Mouse (Mus musculus) effector memory CD4-positive, alpha-beta T cell, adult 5 months (primary cell): ENCODE data around the gene Ccdc88c. TPM values are rescaled to one million over a fixed set of nuclear protein-coding genes. Genes with fewer than 3 reads are reported as not detected.

ENCODE experiments used
- polyA plus RNA-seq: library from polyadenylated mRNA; unstranded; fragments of 100-300 nt; shearing (Covaris generic); gene quantifications from one replicate; pipeline ENCODE4 v1.2.1, GENCODE M21; 2017

Ccdc88c gene
- polyA plus RNA-seq: 179 TPM

GRCm38 (mm10) chr12:101028954-101029731 lies at the start of gene Ccdc88c:
Gene Ccdc88c, minus strand, starts transcription at chr12:101029056.

GRCm38 (mm10) chr12:100907598-100908297 lies 121.1 kb downstream of the Ccdc88c start, which contains the start of gene Gpr68:
Gene Gpr68, minus strand, starts transcription at chr12:100908198.

Other genes starting within 250 kb of the Ccdc88c start
- 10.7 TPM for gene Dglucy, start 250.0 kb downstream of the Ccdc88c start, polyA plus RNA-seq
- gene Gpr68, start 120.9 kb downstream of the Ccdc88c start, polyA plus RNA-seq: 72.9 TPM
- 119 TPM for gene Ppp4r3a, start 54.6 kb upstream of the Ccdc88c start, polyA plus RNA-seq